Mouse (Mus musculus) layer of hippocampus, postnatal 25 days (tissue): Measurements from ENCODE around the gene Fam206a. TPM values are rescaled to one million over a fixed set of nuclear protein-coding genes. Genes with fewer than 3 reads are reported as not detected.

Experiments
- DNase-seq, 2 experiments: peaks; one replicate each; pipeline ENCODE4 v3.0.0; 2022; ENCODE audit warnings: mixed read lengths in 2 of 2, low spot score in 1 of 2; ENCODE audit errors: extremely low spot score in 1 of 2
- total RNA-seq, 2 experiments: library from RNA; stranded (reverse); gene quantifications; 2 replicates each; pipeline ENCODE4 v1.2.3; 2021

Fam206a gene
- total RNA-seq, result 10 to 100 TPM; 17.3 to 18.2 TPM

- peak; percentile 98 to 100 for DNase-seq
Measured at GRCm38 (mm10) chr4:56801907-56802668, at the start of gene Fam206a, which contains the start of gene Elp1. Gene Fam206a (plus strand): TSS chr4:56802345. Gene Elp1 (minus strand): TSS chr4:56802331.

GRCm38 (mm10) chr4:56756021-56756420 lies 46.1 kb upstream of the Fam206a start:
- no peak for DNase-seq

- no peak for DNase-seq
Measured at GRCm38 (mm10) chr4:56756966-56757600, 45.1 kb upstream of the Fam206a start.

GRCm38 (mm10) chr4:56757693-56758092 lies 44.5 kb upstream of the Fam206a start:
- no peak for DNase-seq

- DNase-seq, result no peak
Measured at GRCm38 (mm10) chr4:56767861-56768284, 34.3 kb upstream of the Fam206a start.

GRCm38 (mm10) chr4:56768913-56769312 lies 33.2 kb upstream of the Fam206a start:
- no peak for DNase-seq

GRCm38 (mm10) chr4:56771065-56771464 lies 31.1 kb upstream of the Fam206a start:
- no peak for DNase-seq

GRCm38 (mm10) chr4:56791373-56791772 lies 10.8 kb upstream of the Fam206a start:
- no peak for DNase-seq

- DNase-seq, result no peak
Measured at GRCm38 (mm10) chr4:56802669-56803150, 565 bp downstream of the Fam206a start.

GRCm38 (mm10) chr4:56809050-56809449 lies 6.9 kb downstream of the Fam206a start:
- DNase-seq, result no peak

GRCm38 (mm10) chr4:56811642-56812041 lies 9.5 kb downstream of the Fam206a start:
- DNase-seq, result no peak

GRCm38 (mm10) chr4:56812096-56812495 lies 10.0 kb downstream of the Fam206a start:
- no peak for DNase-seq

GRCm38 (mm10) chr4:56815131-56815530 lies 13.0 kb downstream of the Fam206a start:
- no peak for DNase-seq

- DNase-seq, result no peak
Measured at GRCm38 (mm10) chr4:56820017-56820550, 17.9 kb downstream of the Fam206a start.

GRCm38 (mm10) chr4:56824231-56824630 lies 22.1 kb downstream of the Fam206a start:
- DNase-seq, result no peak

- no peak for DNase-seq
Measured at GRCm38 (mm10) chr4:56828932-56829331, 26.8 kb downstream of the Fam206a start.

GRCm38 (mm10) chr4:56829511-56829921 lies 27.4 kb downstream of the Fam206a start:
- DNase-seq, result peak in 1 of 2 experiments; percentile 32

GRCm38 (mm10) chr4:56831013-56831609 lies 29.0 kb downstream of the Fam206a start:
- no peak for DNase-seq

GRCm38 (mm10) chr4:56831998-56832397 lies 29.9 kb downstream of the Fam206a start:
- no peak for DNase-seq

- no peak for DNase-seq
Measured at GRCm38 (mm10) chr4:56837661-56838060, 35.5 kb downstream of the Fam206a start.

- no peak for DNase-seq
Measured at GRCm38 (mm10) chr4:56840297-56840696, 38.2 kb downstream of the Fam206a start.
